15 mouse cellular contexts compared by ENCODE assay signal in genomic region chr19:4496535-4497262, GRCm38 (mm10). TPM values are rescaled to one million over a fixed set of nuclear protein-coding genes. Genes with fewer than 3 reads are reported as not detected.
DNase-seq lines count a peak whose midpoint lies in the region; ATAC-seq lines count a peak whose summit lies in the region.
"Had no signal": no experiment of that assay in that cellular context is flagged by ENCODE, and none has a peak within 500 bp of the region (broad histone marks: within the 10 kb centered on the region; RNA-seq: fewer than 3 reads in every experiment).

No protein-coding gene starts in this region.

- no peak overlapping the region for H3K27ac ChIP-seq in forebrain, embryonic 11.5 days (ENCODE audit: low read depth, low read length)
- H3K27ac ChIP-seq: heart, adult 2 months; limb, embryonic 15.5 days; macrophage had no signal

- no peaks in the 10 kb centered on the region for H3K27me3 ChIP-seq in forebrain, embryonic 11.5 days (ENCODE audit: control insufficient read depth, insufficient read depth, low read length)
- H3K27me3 ChIP-seq: limb, embryonic 15.5 days had no signal

- H3K4me1 ChIP-seq in forebrain, embryonic 11.5 days (replicated peaks; ENCODE audit: control insufficient read depth, insufficient read depth, low read length), result 0 out of 2 replicates have a peak, but pooled peaks cover 2% of the 10 kb centered on the region

- H3K36me3 ChIP-seq in forebrain, embryonic 11.5 days (ENCODE audit: control insufficient read depth, insufficient read depth, low read length), result no peaks in the 10 kb centered on the region
- H3K36me3 ChIP-seq: G1E; limb, embryonic 15.5 days had no signal

- no peaks in the 10 kb centered on the region for H3K9me3 ChIP-seq in forebrain, embryonic 11.5 days (ENCODE audit: control insufficient read depth, low read length)
- H3K9me3 ChIP-seq: G1E; limb, embryonic 15.5 days had no signal

- peak; percentile 54 to 60 for DNase-seq in cerebellum, adult 18-20 months
- DNase-seq in cerebellum, adult 8-10 months, result no peak
- DNase-seq in NIH3T3 (ENCODE audit: low read depth), result peak; percentile 26
- DNase-seq in cerebellum, adult 9-11 months, result peak; percentile 70
- peak; percentile 56 for DNase-seq in kidney, postnatal 10 days
- DNase-seq in forebrain, embryonic 11.5 days (ENCODE audit: low spot score), result no peak
- DNase-seq in thymus, postnatal 0 days (ENCODE audit: low spot score), result no peak

- no peak overlapping the region for H3K4me3 ChIP-seq in forebrain, embryonic 11.5 days (ENCODE audit: low read depth, low read length)
- H3K4me3 ChIP-seq: heart, adult 2 months; limb, embryonic 15.5 days had no signal

- no peak overlapping the region for H3K4me2 ChIP-seq in forebrain, embryonic 11.5 days (ENCODE audit: low read depth, low read length, severe bottlenecking)
- H3K4me2 ChIP-seq: limb, embryonic 15.5 days had no signal

- ATAC-seq in erythroblast, adult 5-6 weeks (replicated peaks; ENCODE audit: low FRiP score, poor library complexity, severe bottlenecking), result no peak
- ATAC-seq in forebrain, embryonic 11.5 days (replicated peaks; ENCODE audit: low FRiP score), result no peak
- ATAC-seq: inflammation-experienced regulatory T-cells, adult 6 months had no signal

- WGBS in forebrain, embryonic 11.5 days, result 78% methylated on average over 3 of the region's 3 CpGs

- H3K9ac ChIP-seq in forebrain, embryonic 11.5 days (ENCODE audit: low read length), result no peak overlapping the region
- H3K9ac ChIP-seq: limb, embryonic 15.5 days had no signal

RNA-seq across cellular contexts. Expression of gene 2010003K11Rik, which starts 1.7 kb away (rescaled TPM):
- not detected in 2 replicates for total RNA-seq in erythroblast, adult 5-6 weeks (2015; ENCODE audit: low replicate concordance)
- 0.94 TPM in 1 of 2 replicates, not detected in the other for total RNA-seq in erythroblast, adult 5-6 weeks (2017; ENCODE audit: low replicate concordance)
- not detected in 2 replicates for polyA plus RNA-seq in forebrain, embryonic 11.5 days (2014; fragmentation: Nextera tagmentation; extraction: Ambion mirVana)
- not detected in 2 replicates for polyA plus RNA-seq in thymus, postnatal 0 days (2015; fragmentation: Nextera tagmentation; extraction: Ambion mirVana)
- total RNA-seq: heart, adult 2 months; left cerebral cortex, adult 18-20 months had no signal
- polyA plus RNA-seq: G1E; inflammation-experienced regulatory T-cells, adult 6 months; limb, embryonic 15.5 days; macrophage; neural tube, embryonic 14.5 days had no signal

RNA-seq across cellular contexts. Expression of gene Pcx, which starts 13.6 kb away (rescaled TPM):
- total RNA-seq in erythroblast, adult 5-6 weeks (2015; ENCODE audit: low replicate concordance), result 15.0 and 32.6 TPM in 2 replicates
- 31.5 and 31.9 TPM in 2 replicates for total RNA-seq in erythroblast, adult 5-6 weeks (2017; ENCODE audit: low replicate concordance)
- 18.5 and 19.3 TPM in 2 replicates for polyA plus RNA-seq in forebrain, embryonic 11.5 days (2014; fragmentation: Nextera tagmentation; extraction: Ambion mirVana)
- 5.2 and 5.3 TPM in 2 replicates for polyA plus RNA-seq in thymus, postnatal 0 days (2015; fragmentation: Nextera tagmentation; extraction: Ambion mirVana)

RNA-seq across cellular contexts. Expression of gene Syt12, which starts 19.5 kb away (rescaled TPM):
- not detected in 2 replicates for total RNA-seq in erythroblast, adult 5-6 weeks (2015; ENCODE audit: low replicate concordance)
- total RNA-seq in erythroblast, adult 5-6 weeks (2017; ENCODE audit: low replicate concordance), result not detected in 2 replicates
- polyA plus RNA-seq in forebrain, embryonic 11.5 days (2014; fragmentation: Nextera tagmentation; extraction: Ambion mirVana), result 1.1 and 1.7 TPM in 2 replicates
- polyA plus RNA-seq in thymus, postnatal 0 days (2015; fragmentation: Nextera tagmentation; extraction: Ambion mirVana), result 0.82 and 1.5 TPM in 2 replicates
- polyA plus RNA-seq: G1E, macrophage had no signal

RNA-seq across cellular contexts. Expression of gene Rhod, which starts 57.5 kb away (rescaled TPM):
- not detected in 2 replicates for total RNA-seq in erythroblast, adult 5-6 weeks (2015; ENCODE audit: low replicate concordance)
- not detected in 2 replicates for total RNA-seq in erythroblast, adult 5-6 weeks (2017; ENCODE audit: low replicate concordance)
- polyA plus RNA-seq in forebrain, embryonic 11.5 days (2014; fragmentation: Nextera tagmentation; extraction: Ambion mirVana), result 10.9 and 13.4 TPM in 2 replicates
- 6.6 and 7.7 TPM in 2 replicates for polyA plus RNA-seq in thymus, postnatal 0 days (2015; fragmentation: Nextera tagmentation; extraction: Ambion mirVana)

Comparison
In these comparisons a context has a peak if more than half of its experiments do, and no peak if none do; other contexts are left out.
1. DNase-seq: peak in cerebellum, adult 18-20 months (2 of 2), NIH3T3 (single experiment), cerebellum, adult 9-11 months (single experiment) and kidney, postnatal 10 days (single experiment); none in cerebellum, adult 8-10 months (single experiment), forebrain, embryonic 11.5 days (single experiment) and thymus, postnatal 0 days (single experiment).